Mouse (Mus musculus) limb, embryonic 15.5 days (tissue): Measurements from ENCODE around the gene Kcna3. TPM values are rescaled to one million over a fixed set of nuclear protein-coding genes. Genes with fewer than 3 reads are reported as not detected.

Experiments used
- ATAC-seq: fragments of 200-750 bp; cut with Nextera tagmentation; 2 replicates; pipeline ENCODE4 v1.8.0; 2017; ENCODE audit warnings: low read depth, moderate TSS enrichment; ENCODE audit not compliant: insufficient number of reproducible peaks, low FRiP score, low TSS enrichment
- H3K27ac ChIP-seq: fragments of 300-500 bp; sonication (generic); 2 replicates; pipeline ENCODE4 v1.5.1; 2015; ENCODE audit warnings: moderate library complexity, mild to moderate bottlenecking, inconsistent platforms
- H3K27me3 ChIP-seq: fragments of 300-500 bp; sonication (generic); 2 replicates; pipeline ENCODE4 v1.6.1; 2015; ENCODE audit warnings: inconsistent platforms
- H3K36me3 ChIP-seq: fragments of 300-500 bp; sonication (generic); 2 replicates; pipeline ENCODE4 v1.6.1; 2015; ENCODE audit warnings: inconsistent platforms
- H3K4me1 ChIP-seq: fragments of 300-500 bp; sonication (generic); 2 replicates; pipeline ENCODE4 v1.6.1; 2015; ENCODE audit warnings: inconsistent platforms
- H3K4me2 ChIP-seq: fragments of 300-500 bp; sonication (generic); 2 replicates; pipeline ENCODE4 v1.6.1; 2015; ENCODE audit warnings: mild to moderate bottlenecking, inconsistent platforms
- H3K4me3 ChIP-seq: fragments of 300-500 bp; sonication (generic); 2 replicates; pipeline ENCODE4 v1.5.1; 2015; ENCODE audit warnings: mild to moderate bottlenecking, inconsistent platforms
- H3K9ac ChIP-seq: fragments of 300-500 bp; sonication (generic); 2 replicates; pipeline ENCODE4 v1.6.1; 2015; ENCODE audit warnings: inconsistent platforms
- H3K9me3 ChIP-seq: fragments of 300-500 bp; sonication (generic); 2 replicates; pipeline ENCODE4 v1.6.1; 2016; ENCODE audit warnings: inconsistent platforms
- WGBS: fragments of 180-500 bp; shearing (Covaris S2); methylation state at CpG from one replicate; pipeline ENCODE4 v1.1.7; 2015; 5-methylcytosine and 5-hydroxymethylcytosine counted together
- polyA plus RNA-seq: library from polyadenylated mRNA; unstranded; fragments of >200 nt; fragmentation: Nextera tagmentation; extraction: Ambion mirVana; gene quantifications from 2 replicates; pipeline ENCODE4 v1.2.1, GENCODE M21; 2015

Gene Kcna3
- polyA plus RNA-seq, 1 experiment from 2014 or later, result 1.5 TPM

DNA sequence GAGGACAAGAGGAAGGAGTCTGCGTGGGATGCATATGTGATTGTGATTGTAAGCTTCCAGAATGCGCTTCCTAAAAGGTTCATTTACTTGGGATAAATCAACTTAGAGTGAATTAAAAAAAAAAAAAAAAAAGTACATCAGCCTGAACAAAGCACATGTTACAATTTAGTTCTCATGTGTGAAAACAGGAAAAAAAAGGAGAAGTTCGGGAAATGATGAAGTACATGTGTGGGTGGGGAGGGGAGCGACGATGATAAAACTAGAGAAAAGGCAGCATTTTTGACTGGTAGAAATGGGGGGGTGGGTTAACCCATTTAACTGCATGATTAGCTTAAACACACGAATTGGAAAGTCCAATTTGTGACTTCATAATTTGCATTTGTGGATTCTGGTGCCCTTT lies 31.3 kb downstream of the Kcna3 start:
- WGBS, result 67% methylated on average over 6 of the region's 6 CpGs
- no peaks in the 10 kb centered on the region for H3K9me3 ChIP-seq
- H3K4me3 ChIP-seq, result no peak overlapping the region
- H3K4me2 ChIP-seq, result no peak overlapping the region
- H3K36me3 ChIP-seq, result no peaks in the 10 kb centered on the region
- no peaks in the 10 kb centered on the region for H3K4me1 ChIP-seq
- ATAC-seq, result no peak
- no peak overlapping the region for H3K9ac ChIP-seq
- H3K27ac ChIP-seq, result no peak overlapping the region
- no peaks in the 10 kb centered on the region for H3K27me3 ChIP-seq

DNA sequence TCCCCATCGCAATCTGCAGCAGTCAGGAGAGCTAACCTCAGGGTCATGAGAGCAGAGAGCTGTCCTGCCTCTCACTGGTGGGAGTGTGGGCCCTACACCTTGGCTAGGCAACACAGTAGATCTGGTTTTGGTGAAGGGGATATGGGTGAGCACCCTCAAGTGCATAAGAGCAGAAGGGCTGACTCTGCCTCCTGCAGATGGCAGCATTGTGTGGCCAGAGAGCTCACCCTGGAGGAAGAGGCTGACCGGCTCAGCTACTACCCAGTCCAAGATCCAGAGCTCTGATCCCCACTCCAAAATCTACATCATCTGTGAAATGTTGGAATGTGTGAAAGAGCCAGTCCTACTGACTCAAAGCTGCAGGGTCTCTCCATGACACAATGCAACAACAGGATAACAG lies 37.9 kb downstream of the Kcna3 start:
- Histone ChIP-seq H3K4me2 (no peak overlapping the region), H3K9me3 (no peaks in the 10 kb centered on the region), H3K27me3 (no peaks in the 10 kb centered on the region), H3K27ac (no peak overlapping the region), H3K4me3 (no peak overlapping the region), H3K36me3 (no peaks in the 10 kb centered on the region), H3K4me1 (no peaks in the 10 kb centered on the region), H3K9ac (no peak overlapping the region)
- ATAC-seq, result no peak
- 58% methylated on average over 2 of the region's 2 CpGs for WGBS

DNA sequence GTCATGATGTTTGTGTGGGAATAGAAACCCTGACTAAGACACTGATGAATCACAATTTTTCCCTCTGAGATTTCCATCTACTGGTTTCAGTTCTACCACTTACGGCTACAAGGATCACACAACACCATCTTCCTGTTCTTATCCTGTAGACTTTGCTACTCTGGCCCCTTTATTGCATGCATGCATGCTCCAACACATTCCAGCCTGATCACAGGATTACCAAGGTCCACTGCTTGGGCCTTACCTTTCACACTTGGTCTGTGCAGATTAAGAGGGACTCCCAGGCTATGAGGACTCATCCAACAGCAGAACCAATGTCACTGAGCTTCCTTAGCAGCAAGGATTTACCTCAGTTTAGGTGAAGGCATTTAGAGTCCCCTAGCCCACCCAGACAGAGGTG lies 39.7 kb downstream of the Kcna3 start:
- Histone ChIP-seq H3K4me2 (no peak overlapping the region), H3K4me3 (no peak overlapping the region), H3K9ac (no peak overlapping the region)

DNA sequence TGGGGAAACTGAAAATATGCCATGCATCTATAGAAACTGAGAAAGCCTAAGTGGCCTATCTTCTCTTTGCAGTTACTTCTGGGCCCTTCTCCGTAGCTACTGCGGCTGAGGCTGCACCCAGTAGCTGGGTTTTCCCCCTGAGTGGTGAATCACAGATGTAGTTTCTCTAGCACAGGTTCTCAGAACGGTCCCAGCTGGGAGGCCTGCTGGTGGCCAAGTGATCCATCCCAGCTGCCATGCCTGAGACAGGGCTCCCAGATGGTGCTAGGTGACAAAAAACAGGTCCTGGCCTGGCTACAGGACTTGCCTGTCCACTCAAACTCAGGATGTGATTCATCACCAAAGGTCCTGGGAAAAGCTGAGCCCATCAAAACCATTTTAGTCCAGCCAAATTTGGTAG lies 40.7 kb downstream of the Kcna3 start:
- H3K27ac ChIP-seq, result no peak overlapping the region
- no peak overlapping the region for H3K4me3 ChIP-seq
- H3K9ac ChIP-seq, result no peak overlapping the region
- H3K4me1 ChIP-seq, result no peaks in the 10 kb centered on the region
- no peaks in the 10 kb centered on the region for H3K27me3 ChIP-seq
- H3K4me2 ChIP-seq, result no peak overlapping the region
- ATAC-seq, result no peak
- no peaks in the 10 kb centered on the region for H3K9me3 ChIP-seq
- 63% methylated on average over 3 of the region's 3 CpGs for WGBS
- no peaks in the 10 kb centered on the region for H3K36me3 ChIP-seq

More for the DNA sequence above, 39.7 kb downstream of the Kcna3 start:
- Histone ChIP-seq H3K27me3 (no peaks in the 10 kb centered on the region), H3K9me3 (no peaks in the 10 kb centered on the region), H3K36me3 (no peaks in the 10 kb centered on the region), H3K27ac (no peak overlapping the region), H3K4me1 (no peaks in the 10 kb centered on the region)
- no peak for ATAC-seq
- 91% methylated on average over 1 of the region's 1 CpGs for WGBS

DNA sequence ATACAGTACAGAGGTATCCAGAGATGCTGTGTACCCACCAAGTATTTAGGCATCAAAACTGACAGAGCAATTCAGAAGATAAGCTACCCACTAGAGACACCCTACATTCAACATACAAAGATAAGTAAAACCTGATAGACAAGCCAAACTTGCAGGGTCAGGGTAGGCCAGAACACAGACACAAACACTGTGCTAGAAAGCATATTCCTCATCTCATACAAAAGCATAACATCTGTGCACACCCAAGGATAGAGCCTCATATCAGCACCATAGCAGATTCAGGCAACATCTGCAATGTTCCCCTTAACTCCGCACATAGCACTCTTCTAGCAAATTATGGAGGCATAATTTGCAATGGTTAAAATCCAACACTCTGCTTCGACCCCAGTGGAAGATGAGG lies 41.1 kb downstream of the Kcna3 start:
- Histone ChIP-seq H3K9me3 (no peaks in the 10 kb centered on the region), H3K4me3 (no peak overlapping the region), H3K4me2 (no peak overlapping the region), H3K9ac (no peak overlapping the region), H3K27me3 (no peaks in the 10 kb centered on the region), H3K36me3 (no peaks in the 10 kb centered on the region), H3K4me1 (no peaks in the 10 kb centered on the region), H3K27ac (no peak overlapping the region)
- 85% methylated on average over 2 of the region's 2 CpGs for WGBS
- ATAC-seq, result no peak

DNA sequence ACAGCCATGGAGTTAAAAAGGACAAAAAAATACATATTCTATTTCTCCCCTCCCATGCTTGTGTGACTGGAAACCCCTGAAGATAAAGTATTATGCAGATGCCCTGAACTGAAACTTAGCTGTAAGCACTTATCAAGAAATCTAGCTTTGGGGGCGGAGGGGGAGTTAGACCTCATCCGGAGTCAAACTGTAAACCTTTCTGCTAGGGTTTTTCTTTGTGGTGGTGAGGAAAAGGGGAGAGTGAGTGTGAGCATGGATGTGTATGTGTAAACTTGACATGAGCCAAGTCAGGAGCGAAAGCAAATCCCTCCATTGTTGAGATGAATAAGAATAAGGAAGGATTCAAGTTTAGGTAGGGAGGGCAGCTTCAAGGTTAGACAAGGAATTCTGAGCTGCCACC lies 44.8 kb downstream of the Kcna3 start:
- Histone ChIP-seq H3K4me3 (no peak overlapping the region), H3K27me3 (no peaks in the 10 kb centered on the region), H3K36me3 (no peaks in the 10 kb centered on the region), H3K9ac (no peak overlapping the region), H3K4me1 (no peaks in the 10 kb centered on the region), H3K4me2 (no peak overlapping the region), H3K27ac (no peak overlapping the region), H3K9me3 (no peaks in the 10 kb centered on the region)
- 86% methylated on average over 3 of the region's 3 CpGs for WGBS
- ATAC-seq, result no peak

DNA sequence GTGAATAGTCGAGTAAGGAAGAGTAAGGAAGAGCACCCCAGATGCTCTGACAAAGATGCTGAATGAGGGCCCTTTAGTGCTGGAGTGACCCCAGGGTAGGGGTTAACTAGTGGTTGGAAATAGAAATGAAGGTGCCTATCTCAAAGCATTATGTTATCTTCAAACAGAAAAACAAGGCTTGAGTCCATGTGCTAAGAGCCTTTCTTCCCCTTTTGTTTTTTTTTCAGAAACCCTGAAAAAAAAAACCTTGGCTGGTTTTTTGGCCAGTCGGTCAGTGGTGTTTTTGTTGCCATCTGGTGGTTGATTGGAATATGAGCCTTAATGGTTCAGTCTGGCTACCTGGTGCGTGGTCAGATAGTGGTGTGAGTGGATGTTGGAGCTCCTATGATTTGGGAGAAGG lies 45.3 kb downstream of the Kcna3 start:
- no peak overlapping the region for H3K9ac ChIP-seq
- 39% methylated on average over 3 of the region's 3 CpGs for WGBS
- no peak overlapping the region for H3K4me3 ChIP-seq
- no peak overlapping the region for H3K27ac ChIP-seq
- H3K27me3 ChIP-seq, result no peaks in the 10 kb centered on the region
- no peak overlapping the region for H3K4me2 ChIP-seq
- H3K9me3 ChIP-seq, result no peaks in the 10 kb centered on the region
- no peak for ATAC-seq
- H3K36me3 ChIP-seq, result no peaks in the 10 kb centered on the region
- H3K4me1 ChIP-seq, result no peaks in the 10 kb centered on the region

DNA sequence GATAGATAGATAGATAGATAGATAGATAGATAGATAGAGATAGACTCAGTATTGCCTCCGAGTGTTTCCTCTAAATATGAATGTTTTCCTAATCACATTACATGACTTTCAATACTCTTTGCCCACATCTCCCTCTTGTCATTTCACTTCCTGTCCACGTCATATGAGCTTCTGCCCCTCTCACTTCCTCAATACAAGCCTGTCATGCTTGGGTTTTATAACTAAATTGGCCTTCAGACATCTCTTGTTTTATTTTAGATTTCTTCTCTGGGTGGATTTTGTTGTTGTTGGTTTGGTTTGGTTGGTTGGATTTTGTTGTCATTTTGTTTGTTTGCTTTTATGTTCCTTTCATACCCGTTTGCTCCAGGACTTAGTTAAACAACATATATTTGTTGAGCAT lies 48.6 kb downstream of the Kcna3 start:
- 75% methylated on average over 3 of the region's 3 CpGs for WGBS

DNA sequence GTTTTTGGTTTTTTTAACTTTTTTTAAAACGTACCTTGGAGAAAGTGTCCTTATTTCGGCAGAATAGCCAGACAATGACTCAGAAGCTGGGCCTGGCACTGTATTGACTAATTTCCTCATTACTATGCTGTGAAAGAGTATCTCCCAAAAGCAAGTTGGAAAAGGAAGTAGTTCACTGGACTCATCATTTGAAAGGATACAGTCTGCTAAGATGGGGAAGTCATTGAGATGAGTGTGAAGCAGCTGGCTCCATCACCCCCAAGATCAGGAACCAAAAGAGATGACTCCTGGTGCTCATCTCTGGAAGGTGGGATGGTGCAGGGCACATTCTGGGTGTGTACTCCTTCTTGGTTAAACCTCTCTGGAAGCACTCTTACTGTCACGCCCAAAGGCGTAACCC lies 51.4 kb downstream of the Kcna3 start:
- H3K27ac ChIP-seq, result no peak overlapping the region
- H3K9ac ChIP-seq, result no peak overlapping the region
- ATAC-seq, result no peak
- 86% methylated on average over 4 of the region's 4 CpGs for WGBS
- no peaks in the 10 kb centered on the region for H3K4me1 ChIP-seq
- no peak overlapping the region for H3K4me2 ChIP-seq
- H3K27me3 ChIP-seq, result no peaks in the 10 kb centered on the region
- no peaks in the 10 kb centered on the region for H3K36me3 ChIP-seq
- H3K4me3 ChIP-seq, result no peak overlapping the region
- H3K9me3 ChIP-seq, result no peaks in the 10 kb centered on the region

More for the DNA sequence above, 48.6 kb downstream of the Kcna3 start:
- H3K27me3 ChIP-seq, result no peaks in the 10 kb centered on the region
- no peaks in the 10 kb centered on the region for H3K4me1 ChIP-seq
- H3K9me3 ChIP-seq, result no peaks in the 10 kb centered on the region
- ATAC-seq, result no peak
- no peak overlapping the region for H3K4me2 ChIP-seq
- no peak overlapping the region for H3K4me3 ChIP-seq
- no peak overlapping the region for H3K9ac ChIP-seq
- H3K27ac ChIP-seq, result no peak overlapping the region
- H3K36me3 ChIP-seq, result no peaks in the 10 kb centered on the region

Other genes with a start within 250 kb of the Kcna3 start
- 14.7 and 15.9 TPM in 2 replicates for gene Cd53, start 246.0 kb upstream of the Kcna3 start, polyA plus RNA-seq
- gene Olfr266, start 209.9 kb upstream of the Kcna3 start, polyA plus RNA-seq, result not detected in 2 replicates
- 0.14 and 0.22 TPM in 2 replicates for gene Kcna2, start 65.0 kb downstream of the Kcna3 start, polyA plus RNA-seq
- gene Kcna10, start 146.9 kb downstream of the Kcna3 start, polyA plus RNA-seq, result 0.08 and 0.09 TPM in 2 replicates
- gene Cym, start 185.6 kb downstream of the Kcna3 start, polyA plus RNA-seq, result 0.15 and 1.5 TPM in 2 replicates
- not detected in 2 replicates for gene A630076J17Rik, start 194.4 kb downstream of the Kcna3 start, polyA plus RNA-seq
- gene Prok1, start 203.5 kb downstream of the Kcna3 start, polyA plus RNA-seq, result 0.06 and 0.07 TPM in 2 replicates
- gene Lamtor5, start 242.7 kb downstream of the Kcna3 start, polyA plus RNA-seq, result 175 and 176 TPM in 2 replicates